Mouse (Mus musculus) megakaryocyte-erythroid progenitor cell, adult 5-6 weeks (primary cell): ENCODE measurements around the gene Trp53i11. TPM values are rescaled to one million over a fixed set of nuclear protein-coding genes. Genes with fewer than 3 reads are reported as not detected.

ENCODE experiments used
- ATAC-seq: replicated peaks from 2 replicates; pipeline ENCODE4 v1.8.0; 2016; ENCODE audit warnings: mild to moderate bottlenecking, inconsistent platforms; ENCODE audit not compliant: severe bottlenecking, poor library complexity, low FRiP score, low TSS enrichment
- total RNA-seq, 2 experiments: library from RNA; stranded (forward) in 1 of 2; stranded (reverse) in 1 of 2; fragments of 200-1000, 215-1000 nt in 1 of 2; fragments of >200 nt in 1 of 2; fragmentation: Nextera tagmentation in 1 of 2; gene quantifications; 2 replicates each; pipeline ENCODE4 v1.2.3; 2014 to 2017

Trp53i11 gene
- total RNA-seq (2014; fragmentation: Nextera tagmentation): 4.0 and 18.1 TPM in 2 replicates
- total RNA-seq (2017): 0.19 and 8.1 TPM in 2 replicates

DNA sequence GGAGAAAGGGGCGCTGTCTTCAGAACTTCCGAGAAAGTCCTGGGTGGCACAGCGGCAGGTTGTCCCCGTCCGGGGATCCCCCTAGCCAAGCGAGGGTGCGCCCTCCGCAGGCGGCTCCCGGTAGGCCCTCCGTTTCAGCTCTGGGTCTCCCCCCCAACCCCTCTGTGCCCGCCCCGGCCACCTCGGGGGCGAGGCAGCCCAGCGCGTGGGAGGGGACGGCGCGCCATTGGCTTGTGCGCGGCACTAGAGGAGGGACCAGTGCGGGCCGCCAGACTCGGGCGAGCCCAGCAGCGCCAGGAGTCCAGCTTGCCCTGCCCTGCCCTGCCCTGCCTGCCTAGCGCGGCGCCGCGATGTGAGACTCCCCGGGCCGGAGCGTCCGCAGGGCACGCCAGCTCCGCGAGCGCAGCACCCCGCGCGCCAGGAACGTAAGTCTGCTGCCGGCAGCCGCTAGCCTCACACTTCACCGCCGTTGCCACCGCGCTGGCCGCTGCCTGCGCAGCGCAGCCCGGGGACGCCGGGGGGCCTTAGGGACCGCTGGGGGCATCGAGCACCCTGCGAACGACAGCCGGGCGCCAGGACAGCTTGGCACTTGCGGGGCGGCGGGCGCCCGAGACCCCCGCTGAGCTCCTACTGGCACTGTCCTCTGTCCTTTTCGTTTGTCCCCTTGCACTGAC lies at the start of gene Trp53i11:
Gene Trp53i11 (plus strand): TSS at position 226 of the 674 bp plus-strand sequence.
- ATAC-seq: peak; percentile 75

DNA sequence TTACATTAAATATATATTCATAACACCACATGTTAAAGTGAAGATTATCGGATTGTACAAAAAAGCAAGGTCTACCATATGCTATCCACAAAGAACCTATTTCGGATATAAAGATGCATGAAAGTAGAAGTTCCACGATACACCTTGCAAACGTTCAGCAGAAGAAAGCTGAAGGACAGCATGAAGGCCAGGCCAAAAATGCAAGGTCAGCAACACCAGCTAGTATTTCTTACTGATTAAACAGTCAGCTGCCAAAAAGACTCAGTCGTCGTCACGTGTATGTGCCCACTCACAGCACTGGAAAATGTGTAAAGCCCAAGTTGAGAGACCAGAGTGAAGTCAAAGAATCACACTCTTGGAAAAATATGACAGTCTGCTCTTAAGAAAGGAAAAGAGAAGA lies 47.9 kb upstream of the Trp53i11 start:
- no peak for ATAC-seq

- ATAC-seq: no peak
Observed at GRCm38 (mm10) chr2:93141329-93141728, 46.0 kb upstream of the Trp53i11 start.

DNA sequence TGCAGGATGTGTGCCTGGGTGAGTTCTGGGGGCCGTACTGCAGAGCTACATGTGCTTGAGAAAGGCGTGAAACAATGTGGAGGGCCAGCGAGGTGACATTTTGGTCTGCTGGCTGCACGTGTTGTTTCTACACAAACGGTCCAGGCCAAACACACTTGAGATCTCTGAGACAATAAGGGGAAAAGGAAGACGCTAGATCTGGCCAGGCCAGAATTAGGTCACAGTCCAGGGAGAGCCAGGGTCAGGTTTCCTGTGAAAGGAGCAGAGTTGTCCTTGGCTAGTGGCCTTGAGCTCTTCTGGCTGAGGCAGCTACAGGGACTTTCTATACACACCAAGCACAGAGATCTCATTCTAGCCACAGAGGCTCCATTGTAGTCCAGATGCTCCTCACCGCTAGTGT lies 44.7 kb upstream of the Trp53i11 start:
- ATAC-seq: no peak

DNA sequence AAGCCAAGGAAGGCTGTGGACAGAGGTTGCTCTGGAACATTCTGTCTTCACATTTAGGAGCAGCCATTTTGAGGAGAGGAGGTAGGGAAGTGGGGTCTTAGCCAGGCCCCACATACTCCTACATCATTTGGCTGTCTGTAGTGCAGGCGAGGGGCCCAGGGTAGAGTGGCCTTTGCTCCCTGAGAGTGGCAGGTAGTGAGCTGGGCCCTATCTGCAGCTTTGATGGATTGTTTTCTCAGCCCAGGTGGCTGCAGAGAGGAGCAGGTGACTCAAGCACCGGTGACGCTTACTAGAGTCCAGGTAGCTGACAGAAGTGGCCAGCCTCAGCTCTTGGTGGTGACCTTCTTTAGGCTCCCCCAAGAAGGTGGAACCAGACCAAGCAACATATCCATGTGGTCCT lies 43.2 kb upstream of the Trp53i11 start:
- ATAC-seq: no peak

GRCm38 (mm10) chr2:93150009-93150408 lies 37.3 kb upstream of the Trp53i11 start:
- no peak for ATAC-seq

DNA sequence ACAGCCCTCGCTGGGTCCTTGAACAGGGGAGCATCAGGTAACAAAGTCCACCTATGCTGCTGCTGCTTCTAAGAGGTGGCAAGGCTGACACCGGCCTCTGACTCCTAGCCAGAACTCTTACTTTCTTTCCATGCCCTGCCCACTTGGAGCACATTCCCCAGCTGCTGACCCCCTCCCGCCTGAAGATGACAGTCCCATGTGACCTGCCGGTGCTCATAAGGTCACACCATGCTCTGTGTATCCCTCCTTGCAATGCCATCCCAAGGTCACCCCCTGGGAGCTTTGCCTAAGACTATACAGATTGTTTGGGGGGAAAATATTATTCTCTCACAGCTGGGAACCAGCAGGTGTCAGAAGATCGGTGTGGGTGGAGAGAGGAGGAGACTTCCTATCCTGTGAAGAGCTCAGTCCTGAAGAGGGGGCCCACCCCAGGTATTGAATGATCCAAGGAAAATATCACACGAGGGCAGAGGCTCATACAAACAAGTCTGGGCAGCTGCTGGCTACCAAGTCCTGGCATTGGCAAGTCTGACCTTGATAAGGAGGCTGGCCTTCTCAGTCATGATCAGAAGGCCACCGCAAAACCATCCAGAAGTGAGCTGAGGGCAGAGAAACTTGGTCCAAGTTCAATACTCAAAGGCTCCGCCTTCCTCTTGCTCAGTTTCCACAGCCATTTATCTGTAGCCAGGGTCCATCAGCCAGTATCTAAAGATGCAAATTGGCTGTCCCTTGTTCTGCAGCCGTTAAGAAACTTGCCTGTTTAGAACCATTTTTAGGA lies 36.5 kb upstream of the Trp53i11 start:
- no peak for ATAC-seq

DNA sequence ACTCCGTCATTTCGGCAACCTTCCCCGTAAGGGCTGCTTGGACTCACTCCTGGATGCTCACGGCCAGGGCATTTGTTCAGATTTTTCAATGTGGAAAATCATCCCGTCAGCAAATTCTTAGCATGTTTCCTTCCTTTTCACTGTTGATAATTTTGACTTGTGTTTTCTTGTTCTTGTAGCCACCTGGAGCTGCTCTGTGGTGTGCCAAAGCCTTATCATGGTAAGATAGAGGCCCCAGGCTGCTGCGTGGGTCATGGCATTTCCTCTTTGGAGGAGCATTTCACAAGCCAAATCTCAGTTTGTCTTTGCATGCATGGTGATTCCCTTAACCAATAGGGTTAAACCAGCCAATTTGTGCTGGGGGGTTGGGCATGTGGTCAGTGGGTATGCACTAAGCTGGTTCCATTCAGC lies 35.2 kb upstream of the Trp53i11 start:
- no peak for ATAC-seq

DNA sequence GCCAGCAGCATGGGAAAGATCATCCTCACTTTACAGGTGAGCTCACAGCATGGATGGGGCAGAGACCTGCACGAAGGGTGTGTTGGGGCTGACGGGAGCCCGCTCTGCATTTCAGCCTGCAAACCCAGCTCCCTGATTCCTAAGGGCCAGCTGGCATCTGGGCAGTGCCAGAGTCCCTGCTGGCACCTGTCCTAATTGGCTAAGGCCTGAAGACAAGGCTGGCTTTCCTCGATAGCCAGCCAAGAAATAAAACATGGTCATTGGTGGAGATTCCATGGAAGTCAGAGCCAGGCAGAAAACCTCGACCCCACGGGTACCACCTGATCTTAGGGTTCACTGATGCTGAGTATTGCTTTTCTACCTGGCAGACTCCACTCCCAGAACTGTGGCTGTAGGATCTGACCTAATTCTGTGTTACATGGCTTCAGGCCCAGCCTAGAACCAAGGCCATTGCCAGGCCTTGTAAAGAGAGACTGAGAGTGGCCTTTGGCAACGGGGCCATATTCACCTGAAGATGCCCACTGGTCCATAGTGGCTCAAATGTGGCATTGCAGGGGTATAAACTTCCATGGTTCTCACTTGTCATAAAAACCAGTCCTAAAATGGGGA lies 34.4 kb upstream of the Trp53i11 start:
- ATAC-seq: no peak

DNA sequence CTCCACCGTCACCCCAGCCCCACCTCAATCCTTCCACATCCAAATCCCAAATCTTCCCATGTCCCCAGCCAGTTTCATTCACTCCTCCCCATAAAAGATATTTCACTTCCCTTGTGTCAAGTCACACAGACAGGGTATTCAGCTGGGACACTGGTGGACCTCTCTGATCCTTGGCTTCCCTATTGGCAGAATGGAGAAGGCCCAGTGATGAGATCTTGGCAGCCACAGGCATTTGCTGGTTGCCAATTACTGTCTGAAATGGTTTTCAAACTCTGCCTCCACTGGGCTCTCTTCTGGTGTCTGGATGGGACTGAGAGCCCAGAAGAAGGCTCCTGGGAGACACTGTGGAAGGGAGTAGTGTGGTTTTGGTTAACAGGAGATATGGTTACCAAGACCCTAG lies 33.5 kb upstream of the Trp53i11 start:
- no peak for ATAC-seq

DNA sequence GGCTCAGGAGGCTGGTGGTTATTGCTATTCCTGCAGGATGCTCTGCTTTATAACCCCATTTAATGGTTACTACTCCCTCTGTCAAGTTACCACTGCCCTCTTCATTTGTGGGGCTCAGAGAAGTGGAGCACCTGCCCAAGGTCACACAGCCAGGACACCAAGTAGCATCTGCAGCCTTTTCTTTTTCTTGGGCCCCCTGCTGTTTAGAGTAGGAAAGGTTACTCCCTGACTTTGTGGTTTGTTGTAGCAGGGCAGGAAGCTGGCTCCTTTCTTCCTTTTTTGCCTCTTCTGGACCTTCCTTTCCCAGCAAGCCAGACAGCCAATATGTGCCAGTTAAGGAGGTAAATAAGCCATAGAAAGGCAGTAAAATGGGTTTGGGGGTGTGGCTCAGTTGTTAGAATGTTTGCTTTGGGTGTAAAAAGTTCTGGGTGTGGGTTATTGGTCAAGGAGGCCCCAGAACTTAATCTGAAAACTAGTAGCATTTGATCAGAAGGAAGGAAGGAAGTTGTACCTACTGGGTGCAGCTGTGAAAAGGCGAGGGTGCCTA lies 32.8 kb upstream of the Trp53i11 start:
- ATAC-seq: no peak

DNA sequence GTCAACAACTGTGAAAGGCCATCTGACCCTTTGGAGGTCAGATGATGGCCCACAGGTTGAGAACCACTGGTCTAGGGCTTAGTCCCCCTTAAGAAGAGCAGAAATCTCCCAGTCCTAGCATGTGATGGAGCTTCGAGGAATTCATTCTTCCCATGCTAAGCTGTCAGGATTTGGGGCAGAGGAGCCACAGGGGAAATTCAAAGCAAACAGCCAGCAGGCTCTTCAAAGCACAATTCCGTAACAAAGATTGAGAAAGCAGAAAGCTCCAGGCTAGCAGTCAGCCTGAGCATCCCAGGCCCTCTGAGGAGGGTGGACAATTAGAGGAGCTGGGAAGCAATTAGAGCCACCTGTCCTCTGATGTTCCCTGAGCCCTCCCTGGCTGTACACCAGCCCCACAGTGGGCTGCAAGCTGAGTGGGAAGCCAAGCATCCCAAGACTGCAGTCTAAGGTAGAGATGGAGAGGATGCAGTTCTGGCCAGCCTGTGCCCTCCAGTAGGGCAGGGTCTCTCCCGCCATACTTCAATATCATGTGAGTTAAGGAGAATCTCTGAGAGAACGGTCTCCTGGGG lies 26.8 kb upstream of the Trp53i11 start:
- no peak for ATAC-seq

GRCm38 (mm10) chr2:93161914-93162664 lies 25.3 kb upstream of the Trp53i11 start:
- ATAC-seq: no peak

DNA sequence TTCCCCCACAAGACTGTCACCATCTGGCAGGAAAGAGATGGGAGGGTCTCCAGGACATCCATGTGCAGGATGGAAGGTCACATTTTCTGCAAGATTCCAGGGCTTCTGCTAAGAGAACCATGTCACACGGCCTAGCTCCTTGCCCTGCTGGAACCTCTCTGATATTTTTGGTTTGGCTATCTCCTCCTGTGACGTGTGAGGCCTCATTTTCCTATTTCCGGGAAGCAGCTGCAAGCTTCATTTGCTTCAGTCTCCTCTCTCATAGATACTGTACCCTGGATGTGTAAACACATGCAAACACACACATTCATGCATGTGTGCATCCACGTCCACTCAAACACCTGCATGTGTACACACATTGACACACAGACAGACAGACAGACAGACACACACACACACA lies 24.6 kb upstream of the Trp53i11 start:
- no peak for ATAC-seq

DNA sequence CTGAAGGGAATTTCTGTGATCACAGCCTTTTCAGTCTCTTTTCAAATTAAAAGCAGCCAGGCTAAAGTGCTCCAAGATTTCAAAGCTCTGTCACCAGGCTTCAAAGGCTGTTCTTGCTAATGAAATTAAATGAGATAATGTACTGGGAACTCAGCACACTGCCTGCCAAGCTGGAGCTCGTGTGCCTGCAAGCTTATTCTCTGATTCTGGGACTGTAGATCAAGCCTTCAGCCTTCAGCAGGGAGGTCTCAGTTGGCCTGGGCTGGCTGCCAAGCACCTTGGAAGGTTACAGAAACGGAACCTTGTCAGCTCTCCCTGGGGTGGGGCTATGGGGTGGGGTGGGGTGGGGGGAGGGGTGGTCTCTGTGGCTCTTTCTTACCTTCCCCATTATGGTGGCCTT lies 24.0 kb upstream of the Trp53i11 start:
- ATAC-seq: peak; percentile 43; the same call in 1 of the 2 replicates

- no peak for ATAC-seq
Observed at GRCm38 (mm10) chr2:93163750-93164335, 23.5 kb upstream of the Trp53i11 start.

GRCm38 (mm10) chr2:93166295-93166694 lies 21.1 kb upstream of the Trp53i11 start:
- ATAC-seq: no peak

GRCm38 (mm10) chr2:93166734-93167406 lies 20.5 kb upstream of the Trp53i11 start:
- no peak for ATAC-seq
